Mouse (Mus musculus): Measurements from ENCODE around the gene Pcnx2. TPM values are rescaled to one million over a fixed set of nuclear protein-coding genes. Genes with fewer than 3 reads are reported as not detected.

The Pcnx2 gene
- polyA plus RNA-seq, 1 experiment, result 0.08 TPM

DNA sequence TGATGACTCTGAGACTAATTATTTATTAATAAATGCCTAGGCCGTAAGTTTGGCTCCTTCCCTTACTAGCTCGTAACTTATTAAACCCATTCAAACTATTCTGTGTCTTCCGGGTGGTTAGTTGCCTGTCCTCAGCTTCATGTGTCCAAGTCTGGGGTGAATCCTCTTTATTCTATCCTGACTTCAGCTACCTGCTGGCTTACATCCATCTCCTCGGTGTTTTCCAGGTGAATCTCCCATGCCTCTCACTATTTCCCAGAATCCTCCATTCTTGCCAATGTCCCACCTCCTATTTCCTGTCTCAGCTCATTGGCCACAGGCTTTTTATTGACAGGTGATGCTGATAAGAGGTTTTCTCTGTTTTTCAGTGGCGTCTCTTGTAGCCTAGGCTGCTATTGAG lies 188.9 kb downstream of the Pcnx2 start:
- 69% methylated on average over 5 of the region's 5 CpGs for WGBS
- no peaks in the 10 kb centered on the region for H3K4me1 ChIP-seq (ENCODE audit: control insufficient read depth, insufficient read depth, insufficient read length, low read length)
- no peak overlapping the region for H3K4me3 ChIP-seq (ENCODE audit: low read depth, low read length)
- H3K27ac ChIP-seq (ENCODE audit: insufficient read depth, low read depth, low read length), result no peak overlapping the region
- H3K27me3 ChIP-seq (ENCODE audit: control insufficient read depth, insufficient read depth, low read length), result no peaks in the 10 kb centered on the region
- H3K36me3 ChIP-seq (ENCODE audit: control insufficient read depth, insufficient read depth, low read length), result no peaks in the 10 kb centered on the region
- no peak for TF ChIP-seq POLR2A (IDR thresholded peaks at IDR 0.05; ENCODE audit: low read depth, low read length)
- no peak for TF ChIP-seq CTCF (IDR thresholded peaks at IDR 0.05; ENCODE audit: extremely low read depth, insufficient read length, insufficient replicate concordance, low read depth, low read length)

- WGBS, result 84% methylated on average over 7 of the region's 7 CpGs
These were observed 192.3 kb downstream of the Pcnx2 start for GRCm38 (mm10) chr8:125705816-125706215.

GRCm38 (mm10) chr8:125704434-125704833 lies 193.7 kb downstream of the Pcnx2 start:
- no peaks in the 10 kb centered on the region for H3K27me3 ChIP-seq (ENCODE audit: control insufficient read depth, insufficient read depth, low read length)
- H3K36me3 ChIP-seq (ENCODE audit: control insufficient read depth, insufficient read depth, low read length), result no peaks in the 10 kb centered on the region
- H3K27ac ChIP-seq (ENCODE audit: insufficient read depth, low read depth, low read length), result no peak overlapping the region
- TF ChIP-seq CTCF (IDR thresholded peaks at IDR 0.05; ENCODE audit: extremely low read depth, insufficient read length, insufficient replicate concordance, low read depth, low read length) (no peak), POLR2A (IDR thresholded peaks at IDR 0.05; ENCODE audit: low read depth, low read length) (no peak)
- no peaks in the 10 kb centered on the region for H3K4me1 ChIP-seq (ENCODE audit: control insufficient read depth, insufficient read depth, insufficient read length, low read length)
- 92% methylated on average over 6 of the region's 6 CpGs for WGBS
- no peak overlapping the region for H3K4me3 ChIP-seq (ENCODE audit: low read depth, low read length)

More at GRCm38 (mm10) chr8:125705816-125706215, 192.3 kb downstream of the Pcnx2 start:
- H3K27ac ChIP-seq (ENCODE audit: insufficient read depth, low read depth, low read length), result no peak overlapping the region
- H3K36me3 ChIP-seq (ENCODE audit: control insufficient read depth, insufficient read depth, low read length), result no peaks in the 10 kb centered on the region
- TF ChIP-seq POLR2A (IDR thresholded peaks at IDR 0.05; ENCODE audit: low read depth, low read length), result no peak
- no peak for TF ChIP-seq CTCF (IDR thresholded peaks at IDR 0.05; ENCODE audit: extremely low read depth, insufficient read length, insufficient replicate concordance, low read depth, low read length)
- H3K4me3 ChIP-seq (ENCODE audit: low read depth, low read length), result no peak overlapping the region
- no peaks in the 10 kb centered on the region for H3K4me1 ChIP-seq (ENCODE audit: control insufficient read depth, insufficient read depth, insufficient read length, low read length)
- H3K27me3 ChIP-seq (ENCODE audit: control insufficient read depth, insufficient read depth, low read length), result no peaks in the 10 kb centered on the region

GRCm38 (mm10) chr8:125702868-125703473 lies 195.1 kb downstream of the Pcnx2 start:
- no peaks in the 10 kb centered on the region for H3K36me3 ChIP-seq (ENCODE audit: control insufficient read depth, insufficient read depth, low read length)
- no peak overlapping the region for H3K27ac ChIP-seq (ENCODE audit: insufficient read depth, low read depth, low read length)
- no peak for TF ChIP-seq POLR2A (IDR thresholded peaks at IDR 0.05; ENCODE audit: low read depth, low read length)
- no peak for TF ChIP-seq CTCF (IDR thresholded peaks at IDR 0.05; ENCODE audit: extremely low read depth, insufficient read length, insufficient replicate concordance, low read depth, low read length)
- no peaks in the 10 kb centered on the region for H3K27me3 ChIP-seq (ENCODE audit: control insufficient read depth, insufficient read depth, low read length)
- H3K4me1 ChIP-seq (ENCODE audit: control insufficient read depth, insufficient read depth, insufficient read length, low read length), result no peaks in the 10 kb centered on the region
- H3K4me3 ChIP-seq (ENCODE audit: low read depth, low read length), result no peak overlapping the region
- 80% methylated on average over 15 of the region's 15 CpGs for WGBS

Other genes with a start within 250 kb of the Pcnx2 start
- 0.70 and 0.93 TPM in 2 replicates for gene Map10, start 228.5 kb downstream of the Pcnx2 start, polyA plus RNA-seq (2012; rRNA removed)
- 11.7 and 18.9 TPM in 2 replicates for gene Ntpcr, start 168.4 kb downstream of the Pcnx2 start, polyA plus RNA-seq (2012; rRNA removed)
- 8.2 and 14.5 TPM in 2 replicates for gene Map3k21, start 12.1 kb upstream of the Pcnx2 start, polyA plus RNA-seq (2012; rRNA removed)
- 30.0 and 40.5 TPM in 2 replicates for gene Kcnk1, start 96.9 kb upstream of the Pcnx2 start, polyA plus RNA-seq (2012; rRNA removed)